Mouse (Mus musculus) embryonic facial prominence, embryonic 10.5 days (tissue): ENCODE measurements at regions not wholly inside any gene's neighbourhood (a gene's known extent, or its start where the extent isn't known, plus 50 kb on each side); places are given as distances from the start of the nearest gene placed in this dataset.

Experiments used
- DNase-seq: peaks from one replicate; pipeline ENCODE4 v3.0.0-alpha.2; 2017; ENCODE audit warnings: low spot score
- H3K27ac ChIP-seq: fragments of 300-500 bp; sonication (generic); replicated peaks from 2 replicates; pipeline ENCODE4 v1.5.1; 2016; ENCODE audit warnings: mild to moderate bottlenecking
- H3K27me3 ChIP-seq: fragments of 300-500 bp; sonication (generic); replicated peaks from 2 replicates; pipeline ENCODE4 v1.6.1; 2016; ENCODE audit warnings: low read depth, mild to moderate bottlenecking; ENCODE audit not compliant: poor library complexity, severe bottlenecking
- H3K36me3 ChIP-seq: fragments of 300-500 bp; sonication (generic); replicated peaks from 2 replicates; pipeline ENCODE4 v1.6.1; 2016; ENCODE audit warnings: mild to moderate bottlenecking, moderate library complexity
- H3K4me1 ChIP-seq: fragments of 300-500 bp; sonication (generic); 2 replicates; pipeline ENCODE4 v1.6.1; 2016
- H3K4me3 ChIP-seq: fragments of 300-500 bp; sonication (generic); 2 replicates; pipeline ENCODE4 v1.5.1; 2016; ENCODE audit warnings: mild to moderate bottlenecking, moderate library complexity
- H3K9me3 ChIP-seq: fragments of 300-500 bp; sonication (generic); 2 replicates; pipeline ENCODE4 v1.6.1; 2016; ENCODE audit warnings: mild to moderate bottlenecking
- WGBS: fragments of 180-500 bp; shearing (Covaris S2); methylation state at CpG from one replicate; pipeline ENCODE4 v1.1.7; 2016; 5-methylcytosine and 5-hydroxymethylcytosine counted together

- no peak for DNase-seq
- Histone ChIP-seq H3K36me3 (no peaks in the 10 kb centered on the region), H3K9me3 (no peaks in the 10 kb centered on the region), H3K4me3 (no peak overlapping the region), H3K27me3 (peaks cover 2% of the 10 kb centered on the region), H3K4me1 (peaks cover 48% of the 10 kb centered on the region), H3K27ac (peak overlapping the region; percentile 65)
These were observed 1579.5 kb downstream of the 4930444P10Rik start for GRCm38 (mm10) chr1:14513662-14514061.

- DNase-seq: peak; percentile 60
- H3K4me3 ChIP-seq: no peak overlapping the region
- H3K27ac ChIP-seq: peak overlapping the region; percentile 66
- peaks cover 58% of the 10 kb centered on the region for H3K4me1 ChIP-seq
- peaks cover 12% of the 10 kb centered on the region for H3K27me3 ChIP-seq
- H3K9me3 ChIP-seq: no peaks in the 10 kb centered on the region
- H3K36me3 ChIP-seq: no peaks in the 10 kb centered on the region
- WGBS: 30% methylated on average over 9 of the region's 9 CpGs
These were observed 1580.4 kb downstream of the 4930444P10Rik start for GRCm38 (mm10) chr1:14512481-14513285.

- Histone ChIP-seq H3K36me3 (no peaks in the 10 kb centered on the region), H3K27me3 (peaks cover 41% of the 10 kb centered on the region), H3K9me3 (no peaks in the 10 kb centered on the region), H3K4me3 (peak overlapping the region; percentile 57), H3K27ac (peak overlapping the region; percentile 86), H3K4me1 (peaks cover 93% of the 10 kb centered on the region)
- no peak for DNase-seq
- WGBS: under 1% methylated on average over 35 of the region's 36 CpGs
These were observed 1586.1 kb downstream of the 4930444P10Rik start for GRCm38 (mm10) chr1:14506831-14507690.

GRCm38 (mm10) chr1:14506201-14506830 lies 1586.8 kb downstream of the 4930444P10Rik start:
- Histone ChIP-seq H3K27ac (peak overlapping the region; percentile 86), H3K4me3 (peak overlapping the region; percentile 57), H3K36me3 (no peaks in the 10 kb centered on the region), H3K9me3 (no peaks in the 10 kb centered on the region), H3K4me1 (peaks cover 85% of the 10 kb centered on the region), H3K27me3 (peaks cover 41% of the 10 kb centered on the region)
- under 1% methylated on average over 34 of the region's 34 CpGs for WGBS
- DNase-seq: peak; percentile 93

- peak overlapping the region; percentile 57 for H3K4me3 ChIP-seq
- peak overlapping the region; percentile 86 for H3K27ac ChIP-seq
- 6% methylated on average over 6 of the region's 6 CpGs for WGBS
- peaks cover 80% of the 10 kb centered on the region for H3K4me1 ChIP-seq
- H3K36me3 ChIP-seq: no peaks in the 10 kb centered on the region
- H3K9me3 ChIP-seq: no peaks in the 10 kb centered on the region
- DNase-seq: no peak
- peaks cover 41% of the 10 kb centered on the region for H3K27me3 ChIP-seq
These were observed 1587.4 kb downstream of the 4930444P10Rik start for GRCm38 (mm10) chr1:14505741-14506140.

GRCm38 (mm10) chr1:14504767-14505343 lies 1588.3 kb downstream of the 4930444P10Rik start:
- Histone ChIP-seq H3K9me3 (no peaks in the 10 kb centered on the region), H3K4me1 (peaks cover 73% of the 10 kb centered on the region), H3K36me3 (no peaks in the 10 kb centered on the region), H3K27me3 (peaks cover 41% of the 10 kb centered on the region), H3K4me3 (peak overlapping the region; percentile 57), H3K27ac (peak overlapping the region; percentile 86)
- WGBS: 2% methylated on average over 12 of the region's 12 CpGs
- peak; percentile 49 for DNase-seq

GRCm38 (mm10) chr1:14503881-14504742 lies 1589.0 kb downstream of the 4930444P10Rik start:
- Histone ChIP-seq H3K9me3 (no peaks in the 10 kb centered on the region), H3K27me3 (peaks cover 41% of the 10 kb centered on the region), H3K4me3 (peak overlapping the region; percentile 57), H3K27ac (peak overlapping the region; percentile 86), H3K36me3 (no peaks in the 10 kb centered on the region), H3K4me1 (peaks cover 65% of the 10 kb centered on the region)
- 4% methylated on average over 17 of the region's 17 CpGs for WGBS
- peak; percentile 78 for DNase-seq

GRCm38 (mm10) chr1:14503193-14503800 lies 1589.8 kb downstream of the 4930444P10Rik start:
- Histone ChIP-seq H3K36me3 (no peaks in the 10 kb centered on the region), H3K4me3 (peak overlapping the region; percentile 57), H3K27ac (peak overlapping the region; percentile 86), H3K27me3 (peaks cover 35% of the 10 kb centered on the region), H3K4me1 (peaks cover 57% of the 10 kb centered on the region), H3K9me3 (no peaks in the 10 kb centered on the region)
- DNase-seq: peak; percentile 64
- 12% methylated on average over 7 of the region's 7 CpGs for WGBS

- H3K36me3 ChIP-seq: no peaks in the 10 kb centered on the region
- no peak for DNase-seq
- H3K27me3 ChIP-seq: peaks cover 5% of the 10 kb centered on the region; the same call in 1 of the 2 replicates
- WGBS: 95% methylated on average over 1 of the region's 1 CpGs
- H3K4me3 ChIP-seq: no peak overlapping the region
- peak overlapping the region; percentile 35; the same call in 1 of the 2 replicates for H3K27ac ChIP-seq
- H3K4me1 ChIP-seq: peaks cover 15% of the 10 kb centered on the region
- no peaks in the 10 kb centered on the region for H3K9me3 ChIP-seq
These were observed 1594.0 kb downstream of the 4930444P10Rik start for GRCm38 (mm10) chr1:14499105-14499504.

GRCm38 (mm10) chr1:14490026-14490425 lies 1603.1 kb downstream of the 4930444P10Rik start:
- Histone ChIP-seq H3K27me3 (no peaks in the 10 kb centered on the region), H3K4me1 (peaks cover 43% of the 10 kb centered on the region), H3K27ac (no peak overlapping the region), H3K9me3 (no peaks in the 10 kb centered on the region), H3K36me3 (no peaks in the 10 kb centered on the region), H3K4me3 (no peak overlapping the region)
- peak; percentile 8 for DNase-seq
- WGBS: 61% methylated on average over 3 of the region's 3 CpGs

- no peak overlapping the region for H3K4me3 ChIP-seq
- H3K4me1 ChIP-seq: peaks cover 43% of the 10 kb centered on the region
- H3K9me3 ChIP-seq: no peaks in the 10 kb centered on the region
- DNase-seq: no peak
- H3K27ac ChIP-seq: no peak overlapping the region
- WGBS: 55% methylated on average over 4 of the region's 4 CpGs
- no peaks in the 10 kb centered on the region for H3K36me3 ChIP-seq
- H3K27me3 ChIP-seq: no peaks in the 10 kb centered on the region
These were observed 1605.4 kb downstream of the 4930444P10Rik start for GRCm38 (mm10) chr1:14487708-14488127.
